Mouse (Mus musculus) erythroblast, embryonic 14.5 days (primary cell): ENCODE results near the gene Tfrc. TPM values are rescaled to one million over a fixed set of nuclear protein-coding genes. Genes with fewer than 3 reads are reported as not detected.
"Not testable (repeated sequence)": the region's sequence is repeated elsewhere in the genome, so short reads cannot be mapped to it uniquely, and the experiment has no call there.

Source experiments
- H3K27me3 ChIP-seq: 2 replicates; pipeline ENCODE4 v1.6.1; 2012; ENCODE audit warnings: inconsistent platforms; ENCODE audit not compliant: control insufficient read depth
- H3K36me3 ChIP-seq: 2 replicates; pipeline ENCODE4 v1.6.1; 2012; ENCODE audit warnings: mild to moderate bottlenecking, inconsistent platforms; ENCODE audit not compliant: control insufficient read depth
- H3K4me1 ChIP-seq: 2 replicates; pipeline ENCODE4 v1.6.1; 2012; ENCODE audit warnings: inconsistent platforms; ENCODE audit not compliant: control insufficient read depth
- H3K4me3 ChIP-seq: replicated peaks from 2 replicates; pipeline ENCODE3; 2012; ENCODE audit warnings: moderate library complexity, mild to moderate bottlenecking, inconsistent platforms
- H3K9me3 ChIP-seq: 2 replicates; pipeline ENCODE4 v1.6.1; 2012; ENCODE audit warnings: low read length, inconsistent platforms, mixed read lengths; ENCODE audit not compliant: control insufficient read depth
- GATA1 ChIP-seq: IDR thresholded peaks from 2 replicates; pipeline ENCODE4 v1.6.1; 2012; ENCODE audit warnings: low read length, inconsistent platforms, mixed read lengths
- TAL1 ChIP-seq: IDR thresholded peaks from 3 replicates; pipeline ENCODE4 v1.6.1; 2012; ENCODE audit warnings: low read length, inconsistent platforms, mixed read lengths
- polyA plus RNA-seq: library from polyadenylated mRNA; stranded (reverse); fragments of >175 nt; gene quantifications from 2 replicates; pipeline ENCODE4 v1.2.3, GENCODE M21; 2012

Gene Tfrc
- polyA plus RNA-seq, 1 experiment: 6.9 TPM

- H3K4me3 ChIP-seq: no peak overlapping the region
- peaks cover 29% of the 10 kb centered on the region for H3K4me1 ChIP-seq
- H3K36me3 ChIP-seq: peaks cover 57% of the 10 kb centered on the region
- H3K9me3 ChIP-seq: no peaks in the 10 kb centered on the region
- peaks cover 11% of the 10 kb centered on the region for H3K27me3 ChIP-seq
- TF ChIP-seq GATA1: no peak
These were observed 24.8 kb downstream of the Tfrc start for GRCm38 (mm10) chr16:32633486-32634012.

GRCm38 (mm10) chr16:32634183-32634582, 25.5 kb downstream of the Tfrc start:
- H3K27me3 ChIP-seq: peaks cover 11% of the 10 kb centered on the region
- H3K4me1 ChIP-seq: peaks cover 33% of the 10 kb centered on the region
- no peaks in the 10 kb centered on the region for H3K9me3 ChIP-seq
- H3K4me3 ChIP-seq: no peak overlapping the region
- H3K36me3 ChIP-seq: peaks cover 51% of the 10 kb centered on the region
- TF ChIP-seq GATA1: no peak
- no peak for TF ChIP-seq TAL1

GRCm38 (mm10) chr16:32635314-32635713, 26.6 kb downstream of the Tfrc start:
- Histone ChIP-seq H3K36me3 (peaks cover 40% of the 10 kb centered on the region), H3K4me3 (no peak overlapping the region), H3K4me1 (peaks cover 33% of the 10 kb centered on the region), H3K27me3 (peaks cover 11% of the 10 kb centered on the region), H3K9me3 (no peaks in the 10 kb centered on the region)
- no peak for TF ChIP-seq TAL1
- TF ChIP-seq GATA1: no peak

GRCm38 (mm10) chr16:32636331-32636730, 27.6 kb downstream of the Tfrc start:
- Histone ChIP-seq H3K9me3 (no peaks in the 10 kb centered on the region), H3K4me3 (no peak overlapping the region), H3K4me1 (peaks cover 31% of the 10 kb centered on the region), H3K36me3 (peaks cover 30% of the 10 kb centered on the region), H3K27me3 (peaks cover 11% of the 10 kb centered on the region)
- TF ChIP-seq TAL1 (no peak), GATA1 (no peak)

- no peak for TF ChIP-seq GATA1
- TF ChIP-seq TAL1: no peak
- Histone ChIP-seq H3K4me1 (peaks cover 35% of the 10 kb centered on the region), H3K4me3 (no peak overlapping the region), H3K36me3 (peaks cover 23% of the 10 kb centered on the region), H3K27me3 (peaks cover 17% of the 10 kb centered on the region), H3K9me3 (no peaks in the 10 kb centered on the region)
These were observed 28.3 kb downstream of the Tfrc start for GRCm38 (mm10) chr16:32636871-32637521.

GRCm38 (mm10) chr16:32638476-32638875, 29.8 kb downstream of the Tfrc start:
- Histone ChIP-seq H3K36me3 (peaks cover 8% of the 10 kb centered on the region), H3K4me1 (peaks cover 46% of the 10 kb centered on the region), H3K27me3 (peaks cover 22% of the 10 kb centered on the region), H3K9me3 (no peaks in the 10 kb centered on the region), H3K4me3 (no peak overlapping the region)
- no peak for TF ChIP-seq GATA1
- no peak for TF ChIP-seq TAL1

- Histone ChIP-seq H3K4me3 (no peak overlapping the region), H3K27me3 (peaks cover 22% of the 10 kb centered on the region), H3K9me3 (no peaks in the 10 kb centered on the region), H3K36me3 (no peaks in the 10 kb centered on the region), H3K4me1 (peaks cover 52% of the 10 kb centered on the region)
- no peak for TF ChIP-seq GATA1
- no peak for TF ChIP-seq TAL1
These were observed 31.4 kb downstream of the Tfrc start for GRCm38 (mm10) chr16:32640096-32640495.

GRCm38 (mm10) chr16:32640683-32641082, 32.0 kb downstream of the Tfrc start:
- not testable (repeated sequence) for H3K4me3 ChIP-seq, H3K36me3 ChIP-seq, H3K9me3 ChIP-seq
- H3K27me3 ChIP-seq: peaks cover 22% of the 10 kb centered on the region
- H3K4me1 ChIP-seq: peaks cover 57% of the 10 kb centered on the region

- Histone ChIP-seq H3K4me3 (no peak overlapping the region), H3K9me3 (no peaks in the 10 kb centered on the region), H3K27me3 (peaks cover 22% of the 10 kb centered on the region), H3K36me3 (peaks cover 7% of the 10 kb centered on the region), H3K4me1 (peaks cover 63% of the 10 kb centered on the region)
- TF ChIP-seq GATA1: no peak
- TF ChIP-seq TAL1: no peak
These were observed 32.9 kb downstream of the Tfrc start for GRCm38 (mm10) chr16:32641440-32642219.
